Mouse (Mus musculus) retina, postnatal 1 day (tissue): ENCODE data around the gene Lzts3.
"Not testable (repeated sequence)": the region's sequence is repeated elsewhere in the genome, so short reads cannot be mapped to it uniquely, and the experiment has no call there.

Experiments
- DNase-seq: peaks from one replicate; pipeline ENCODE4 v3.0.0-alpha.2; 2012

Lzts3 gene

DNA sequence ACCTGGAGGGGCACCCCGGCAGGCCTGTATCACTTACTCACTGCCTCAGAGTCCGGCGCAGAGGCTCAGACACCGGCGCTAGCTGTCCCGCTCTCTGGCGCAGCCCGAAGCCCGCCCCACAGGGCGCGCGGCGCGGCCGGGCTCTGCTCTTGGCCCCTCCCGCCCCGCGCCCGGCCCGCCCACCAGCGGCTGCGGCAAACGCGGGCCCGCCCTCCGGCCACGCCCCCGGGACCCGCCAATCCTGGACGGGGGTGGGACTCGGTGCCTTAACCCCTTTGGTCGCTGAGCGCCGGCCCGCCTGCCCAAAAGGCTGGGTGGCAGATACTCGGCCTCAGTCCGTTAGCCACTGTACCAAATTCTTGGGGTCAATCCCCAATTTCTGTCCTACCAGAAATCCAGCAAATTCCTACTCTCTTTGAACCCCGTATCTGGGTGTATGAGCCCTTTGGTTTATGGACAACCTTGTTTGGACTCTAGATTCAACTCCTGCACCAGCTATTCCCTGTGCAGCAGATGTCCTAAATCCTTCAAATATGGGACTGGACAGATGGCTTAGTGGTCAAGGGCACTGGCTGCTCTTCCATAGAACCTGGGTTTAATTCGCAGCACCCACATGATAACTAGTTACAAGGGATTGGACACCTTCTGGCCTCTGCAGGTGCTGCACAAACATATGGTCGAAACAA, at the start of gene Lzts3:
Gene Lzts3, minus strand, starts transcription at position 120 of the 686 bp plus-strand sequence.
- DNase-seq, result peak; percentile 94

DNA sequence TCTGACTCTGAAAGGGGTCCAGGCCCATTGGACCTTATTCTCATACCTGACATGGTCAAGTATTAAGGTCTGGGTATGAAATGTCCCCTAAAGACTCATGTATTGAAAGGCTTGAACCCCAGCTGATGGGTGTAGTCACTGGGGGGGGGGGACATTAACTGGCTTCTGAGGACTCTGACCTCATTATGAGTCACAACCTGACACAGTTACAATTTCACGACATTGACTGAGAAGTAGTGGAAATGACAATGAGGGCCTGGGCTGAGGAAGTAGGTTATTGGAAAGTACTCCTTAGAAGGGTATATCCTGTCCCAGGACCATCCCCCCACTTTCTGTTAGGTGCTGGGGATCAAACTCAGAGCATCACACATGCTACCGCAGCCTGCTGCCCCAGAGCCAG, 46.4 kb upstream of the Lzts3 start:
- DNase-seq, result no peak

DNA sequence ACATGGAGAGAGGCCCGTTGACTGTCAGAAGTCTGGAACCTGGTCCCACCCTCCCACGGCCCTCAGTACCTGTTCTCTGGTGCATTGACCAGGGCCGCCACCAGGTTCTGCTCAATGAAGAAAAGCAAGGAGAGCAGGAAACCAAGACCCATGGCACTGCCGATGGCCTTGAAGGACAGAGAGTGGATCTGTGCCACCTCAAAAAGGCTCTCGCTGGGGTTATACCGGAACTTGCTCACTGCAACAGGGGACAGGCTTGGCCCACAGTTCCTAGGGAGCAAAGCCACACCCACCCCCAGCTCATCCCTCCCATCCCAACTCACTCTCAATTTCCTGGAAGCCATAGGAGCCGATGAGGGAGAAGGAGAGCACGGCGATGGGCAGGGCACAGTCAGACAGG, 42.8 kb upstream of the Lzts3 start:
- no peak for DNase-seq

DNA sequence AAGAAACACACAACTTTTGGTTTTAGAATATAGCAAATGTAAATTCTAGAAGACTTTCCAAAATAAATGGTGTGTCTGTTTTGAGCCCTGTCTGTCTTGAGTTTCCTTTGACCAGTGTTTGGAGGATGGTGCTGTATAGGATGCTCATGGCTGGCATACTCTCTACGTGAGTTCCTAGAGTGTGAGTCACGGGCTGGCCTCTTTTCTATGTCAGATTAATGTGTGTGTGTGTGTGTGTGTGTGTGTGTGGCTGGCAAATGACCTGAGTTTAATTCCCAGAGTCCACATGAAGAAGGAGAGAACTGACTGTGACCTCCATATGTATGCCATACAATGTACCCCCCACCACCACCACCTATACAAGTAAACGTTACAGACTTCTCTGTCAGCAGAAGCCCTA, 38.9 kb upstream of the Lzts3 start:
- no peak for DNase-seq

DNA sequence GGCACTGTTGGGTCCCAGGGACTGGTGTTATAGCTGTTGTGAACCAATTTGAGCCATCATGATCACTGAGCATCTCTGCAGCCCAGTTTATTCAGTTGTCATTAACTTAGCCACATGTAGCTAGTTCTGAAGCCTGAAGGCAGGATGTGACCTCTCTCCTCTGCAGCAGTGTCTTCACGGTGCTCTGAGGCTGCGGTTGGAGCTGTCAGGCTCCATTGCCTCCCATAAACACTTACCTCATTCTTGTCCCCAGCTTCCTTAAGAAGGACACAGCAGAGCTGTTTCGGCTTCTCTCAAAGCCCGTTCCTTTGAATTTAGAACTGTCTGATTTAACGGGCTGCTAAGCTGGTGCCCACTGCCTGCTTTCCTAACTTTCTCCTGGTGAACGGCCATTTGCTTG, 37.3 kb upstream of the Lzts3 start:
- no peak for DNase-seq

DNA sequence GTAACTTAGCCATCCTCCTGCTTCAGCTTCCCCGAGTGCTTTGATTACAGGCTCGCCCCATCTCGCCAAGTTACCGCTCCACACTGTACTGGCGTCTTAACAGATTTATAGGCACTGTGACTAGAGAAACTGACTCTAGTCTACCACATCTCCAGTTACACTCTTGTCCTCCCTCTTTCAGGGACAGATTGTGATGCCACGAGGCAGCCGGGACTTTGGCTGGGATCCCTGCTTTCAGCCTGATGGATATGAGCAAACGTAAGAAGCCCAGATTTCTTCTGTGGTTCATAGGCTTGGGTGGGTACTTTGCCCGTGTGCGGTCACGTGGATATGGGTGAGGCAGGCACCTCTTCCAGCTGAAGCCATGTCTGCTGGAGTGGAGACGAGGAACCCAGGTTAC, 36.6 kb upstream of the Lzts3 start:
- no peak for DNase-seq

DNA sequence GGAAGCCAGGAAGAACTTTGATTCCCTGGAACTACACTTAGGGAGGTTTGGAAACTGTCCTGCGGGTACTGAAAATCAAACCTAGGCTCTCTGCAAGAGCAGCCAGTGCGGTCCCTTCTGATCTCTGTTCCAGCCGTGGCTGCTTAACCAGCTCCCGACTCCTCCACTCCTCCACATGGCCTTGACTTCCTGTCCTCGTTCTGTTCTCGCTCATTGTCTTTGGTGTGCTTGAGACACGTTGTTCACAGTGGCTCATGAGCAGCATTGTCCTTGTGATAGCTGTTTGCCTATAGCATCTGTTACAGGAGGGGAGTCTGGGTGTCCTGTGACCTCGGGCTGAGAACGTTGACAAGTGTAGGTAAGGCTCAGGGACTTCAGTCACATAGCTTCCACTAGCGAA, 34.6 kb upstream of the Lzts3 start:
- no peak for DNase-seq

DNA sequence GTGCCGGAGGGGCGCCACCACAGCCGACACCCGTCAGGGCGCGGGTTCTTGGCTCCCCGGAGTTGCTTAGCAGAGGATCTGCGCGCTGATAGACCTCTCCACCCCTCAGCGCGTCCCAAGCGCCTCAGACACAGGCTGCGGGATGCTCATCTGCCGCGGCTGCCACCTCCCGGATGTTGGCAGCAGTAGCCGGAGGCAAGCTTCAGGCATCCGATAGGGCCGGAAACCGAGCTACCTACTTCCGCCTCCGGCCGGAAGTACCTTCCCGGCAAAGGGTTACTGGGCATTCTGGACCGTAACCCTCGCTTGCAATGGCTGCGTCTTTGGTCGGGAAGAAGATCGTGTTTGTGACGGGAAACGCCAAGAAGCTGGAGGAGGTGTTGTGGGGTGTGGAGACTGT, 25.0 kb upstream of the Lzts3 start, which contains the start of gene Itpa:
Gene Itpa, plus strand, starts transcription at position 52 of the 400 bp plus-strand sequence.
- DNase-seq, result peak; percentile 95

DNA sequence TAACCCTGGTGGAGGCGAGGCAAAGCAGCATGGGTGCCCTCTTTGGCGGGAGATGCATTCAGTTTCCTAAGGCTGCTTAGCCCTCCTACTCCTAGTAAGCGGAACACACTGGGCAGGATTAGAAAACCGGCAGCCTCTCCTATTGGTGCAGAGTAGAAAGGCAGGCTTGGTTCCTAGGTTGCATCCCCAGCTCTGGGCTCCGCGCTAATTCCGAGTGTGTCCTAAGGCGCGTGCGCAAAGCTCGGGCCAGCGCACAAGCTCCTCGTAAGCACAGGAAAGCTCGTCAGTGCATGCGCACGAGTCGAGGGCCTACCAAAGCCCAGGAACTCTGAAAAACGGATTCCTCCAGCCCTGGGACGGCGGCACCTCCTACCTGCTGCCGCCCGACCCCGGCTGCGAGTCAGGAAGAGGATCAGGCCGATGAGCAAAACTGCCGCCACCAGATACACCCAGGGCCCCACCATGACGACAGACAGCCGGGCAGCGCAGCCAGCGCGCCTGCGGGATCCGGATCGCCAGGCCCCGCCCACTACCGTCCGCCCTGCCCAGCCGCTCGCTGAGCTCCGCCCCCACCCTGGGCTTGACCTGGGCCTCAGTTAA, 21.6 kb upstream of the Lzts3 start, which contains the start of gene Ddrgk1:
Gene Ddrgk1, minus strand, starts transcription at position 558 of the 600 bp plus-strand sequence.
- DNase-seq, result peak; percentile 97

DNA sequence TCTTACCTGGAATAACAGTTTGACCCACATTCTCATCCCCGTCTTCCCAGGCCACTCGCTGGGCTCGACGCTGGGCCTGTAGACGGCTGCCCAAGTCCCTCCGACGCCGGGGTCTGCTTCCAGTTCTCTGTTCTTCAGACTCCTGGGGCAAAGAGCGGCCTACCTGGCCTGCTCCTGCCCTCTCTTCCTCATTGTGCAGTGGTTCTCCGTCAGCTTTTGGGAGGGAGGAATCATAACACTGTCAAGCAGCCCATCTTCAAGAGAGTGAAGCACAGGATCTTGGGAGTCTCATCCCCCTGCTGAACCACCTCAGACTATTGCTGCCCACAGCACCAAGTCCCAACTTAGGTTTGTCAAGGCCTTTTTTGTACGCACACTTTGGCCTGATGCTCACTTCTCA, 20.7 kb upstream of the Lzts3 start:
- DNase-seq, result no peak

DNA sequence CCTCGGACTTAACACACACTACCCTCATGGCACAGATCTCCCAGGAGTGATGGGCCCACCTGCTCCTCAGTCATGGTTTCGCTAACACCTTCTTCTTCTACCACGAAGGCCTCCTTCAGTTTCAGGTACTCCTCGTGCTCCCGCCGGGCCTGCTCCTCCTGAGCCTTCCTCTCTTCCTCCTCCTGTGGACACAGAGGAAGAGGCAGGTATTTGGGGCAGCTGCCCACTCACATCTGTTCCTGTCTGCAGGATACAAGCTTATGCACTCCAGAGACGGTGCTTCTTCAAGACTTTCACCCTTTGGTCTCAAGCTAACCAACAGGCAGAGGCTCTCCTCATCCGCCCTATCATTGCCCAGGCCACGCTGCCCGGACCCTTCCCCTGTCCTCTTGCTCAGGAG, 15.9 kb upstream of the Lzts3 start:
- no peak for DNase-seq

DNA sequence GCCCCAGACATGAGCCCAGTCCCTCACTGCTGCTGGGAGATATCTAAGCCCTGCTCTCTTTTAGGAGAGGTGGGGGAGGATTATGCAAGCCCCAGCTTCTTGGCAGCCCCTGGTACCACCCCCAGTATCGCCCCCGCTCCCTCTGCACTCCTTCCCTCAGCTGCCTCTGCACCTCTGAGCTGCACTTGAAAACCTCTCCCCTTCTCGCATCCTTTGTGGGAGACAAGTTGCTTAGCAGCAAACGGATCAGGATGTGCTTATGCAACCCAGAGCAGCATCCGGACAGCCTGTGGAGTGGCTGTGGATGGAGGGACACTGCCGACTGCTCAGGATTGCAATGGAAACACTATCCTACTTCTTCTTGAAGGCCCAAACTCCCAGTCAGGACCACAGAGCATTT, 14.9 kb upstream of the Lzts3 start:
- no peak for DNase-seq

DNA sequence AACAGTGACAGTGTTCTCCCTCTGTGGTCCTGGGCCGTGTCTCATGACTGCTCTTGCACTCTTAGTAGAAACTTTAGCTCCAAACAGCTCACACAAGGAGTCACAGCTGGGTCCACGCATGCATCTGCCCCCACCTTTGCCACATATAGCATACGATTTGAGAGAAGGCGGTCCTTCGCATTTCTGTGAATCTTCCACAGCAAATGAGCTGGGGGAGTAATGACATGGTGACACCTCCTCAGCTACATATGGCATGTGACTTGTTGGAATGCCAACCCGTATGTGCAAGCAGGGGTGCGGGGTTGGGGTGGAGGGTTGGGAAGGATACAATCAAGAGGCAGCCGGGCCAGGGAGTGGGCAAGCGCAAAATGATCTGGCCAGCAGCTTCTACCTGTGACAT, 13.9 kb upstream of the Lzts3 start:
- no peak for DNase-seq

DNA sequence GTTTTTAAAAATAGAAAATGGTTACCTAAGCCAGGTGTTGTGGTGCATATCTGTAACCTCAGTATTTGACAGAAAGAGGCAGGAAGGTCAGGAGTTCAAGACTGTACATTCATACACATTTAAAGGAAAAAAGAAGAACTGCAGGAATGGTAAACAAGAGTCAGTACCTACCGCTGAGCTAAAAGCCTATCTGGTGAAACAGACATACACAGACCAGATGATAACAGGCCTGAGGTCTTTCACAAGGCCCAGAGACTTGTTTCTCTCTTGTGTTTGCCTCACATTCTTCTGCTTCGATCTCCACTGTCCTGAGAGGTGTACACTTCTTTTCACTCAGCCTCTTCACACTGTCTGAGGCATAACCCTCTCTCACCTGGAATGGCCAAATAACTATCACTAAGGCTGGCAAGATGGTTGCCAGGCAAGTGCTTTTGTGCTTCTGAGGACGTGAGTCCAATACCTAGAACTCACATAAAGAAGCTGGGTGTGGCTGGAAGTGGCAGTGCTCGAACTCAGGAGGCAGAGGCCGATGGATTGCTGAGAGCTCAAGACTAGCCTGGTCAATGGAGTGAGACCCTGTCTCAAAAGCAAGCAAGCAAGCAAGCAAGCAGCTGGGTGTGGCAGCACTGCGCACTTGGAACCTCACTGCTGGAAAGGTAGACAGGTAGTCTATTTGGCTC, 13.2 kb upstream of the Lzts3 start:
- no peak for DNase-seq

DNA sequence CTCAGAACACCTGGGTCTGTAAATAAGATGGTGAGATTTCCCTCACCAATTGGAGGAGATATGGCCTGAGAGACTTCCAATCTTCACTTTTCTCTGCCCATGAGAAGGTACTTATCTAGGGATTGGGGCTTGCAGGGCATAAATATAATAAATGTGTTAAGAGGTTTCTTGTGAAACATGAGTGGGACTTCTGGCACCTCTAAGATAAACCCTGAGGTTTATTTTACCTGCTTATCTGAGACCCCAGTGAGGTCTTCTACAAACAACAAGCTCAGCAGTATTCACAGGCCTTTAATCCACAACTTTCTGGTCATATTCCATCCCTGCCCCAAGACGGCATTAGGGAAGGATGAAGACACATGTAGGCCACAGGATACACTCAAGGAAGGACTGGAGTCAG, 11.2 kb upstream of the Lzts3 start:
- DNase-seq, result no peak

DNA sequence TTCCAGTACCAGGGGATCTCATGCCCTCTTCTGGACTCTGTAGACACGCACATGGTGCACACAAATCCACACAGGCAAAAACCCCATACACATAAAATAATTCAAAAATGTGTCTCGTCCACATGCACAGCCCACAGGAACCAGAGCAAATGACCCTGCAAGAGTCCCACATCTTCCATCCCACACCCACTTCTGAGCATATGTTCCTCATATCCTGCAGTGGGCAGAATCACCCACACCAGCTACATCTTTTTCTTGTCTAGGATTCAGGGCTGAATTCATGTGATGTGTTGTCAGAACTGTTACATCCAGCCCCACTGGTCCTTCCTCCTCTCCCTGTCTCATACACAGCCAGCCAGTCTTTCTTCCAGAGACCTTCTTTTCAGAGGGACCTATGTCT, 10.7 kb upstream of the Lzts3 start:
- DNase-seq, result no peak

DNA sequence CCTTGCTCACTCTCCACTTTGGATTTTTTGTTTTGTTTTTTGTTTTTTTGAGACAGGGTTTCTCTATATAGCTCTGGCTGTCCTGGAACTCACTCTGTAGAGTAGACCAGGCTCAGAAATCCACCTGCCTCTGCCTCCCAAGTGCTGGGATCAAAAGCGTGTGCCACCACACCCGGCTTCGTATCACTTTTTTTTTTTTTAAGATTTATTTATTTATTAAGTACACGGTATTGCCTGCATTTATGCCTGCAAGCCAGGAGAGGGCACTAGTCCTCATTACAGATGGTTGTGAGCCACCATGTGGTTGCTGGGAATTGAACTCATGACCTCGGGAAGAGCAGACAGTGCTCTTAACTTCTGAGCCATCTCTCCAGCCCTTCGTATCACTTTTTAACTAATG, 6.4 kb upstream of the Lzts3 start:
- not testable (repeated sequence) for DNase-seq

DNA sequence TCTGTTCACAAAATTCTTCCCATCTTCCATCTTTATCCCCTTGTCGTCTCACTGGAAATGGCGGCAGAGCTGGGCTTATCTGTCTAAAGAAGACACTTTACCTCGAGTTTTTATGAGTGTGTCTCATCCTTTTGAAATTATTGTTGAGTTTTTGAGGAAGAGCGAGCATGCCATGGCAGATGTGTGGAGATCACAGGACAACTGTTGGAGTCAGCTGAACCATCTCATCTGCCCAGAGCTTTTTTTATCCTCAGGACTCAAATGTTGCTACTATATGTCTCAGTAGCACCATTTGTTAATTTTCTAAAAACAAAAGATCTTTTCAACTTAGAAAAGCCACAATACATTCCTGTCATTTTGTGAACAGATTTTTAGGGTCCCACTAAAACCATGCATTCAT, 2.6 kb upstream of the Lzts3 start:
- DNase-seq, result no peak

DNA sequence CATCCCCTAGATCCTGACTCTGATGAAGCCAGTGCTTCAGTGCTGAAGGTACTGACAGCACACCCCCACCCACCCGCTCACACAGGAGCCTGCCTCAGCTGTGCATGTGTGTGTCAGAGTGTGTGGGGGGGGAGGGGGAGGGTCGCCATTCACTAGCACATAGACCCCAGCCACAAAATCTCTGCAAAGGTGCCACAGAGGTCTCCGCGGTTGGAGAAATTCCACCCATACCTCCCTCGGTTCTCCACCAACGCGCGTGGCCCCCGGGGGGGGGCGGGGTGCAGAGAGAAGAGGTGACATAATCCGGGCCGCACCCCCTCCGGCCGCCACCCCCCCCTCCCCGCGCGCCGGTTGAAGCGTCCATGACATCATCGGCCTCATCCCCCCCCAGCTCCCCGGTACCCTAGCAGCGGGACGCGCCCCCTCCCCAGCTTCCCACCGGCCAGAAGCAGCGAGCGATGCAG, 374 bp downstream of the Lzts3 start:
- DNase-seq, result no peak

DNA sequence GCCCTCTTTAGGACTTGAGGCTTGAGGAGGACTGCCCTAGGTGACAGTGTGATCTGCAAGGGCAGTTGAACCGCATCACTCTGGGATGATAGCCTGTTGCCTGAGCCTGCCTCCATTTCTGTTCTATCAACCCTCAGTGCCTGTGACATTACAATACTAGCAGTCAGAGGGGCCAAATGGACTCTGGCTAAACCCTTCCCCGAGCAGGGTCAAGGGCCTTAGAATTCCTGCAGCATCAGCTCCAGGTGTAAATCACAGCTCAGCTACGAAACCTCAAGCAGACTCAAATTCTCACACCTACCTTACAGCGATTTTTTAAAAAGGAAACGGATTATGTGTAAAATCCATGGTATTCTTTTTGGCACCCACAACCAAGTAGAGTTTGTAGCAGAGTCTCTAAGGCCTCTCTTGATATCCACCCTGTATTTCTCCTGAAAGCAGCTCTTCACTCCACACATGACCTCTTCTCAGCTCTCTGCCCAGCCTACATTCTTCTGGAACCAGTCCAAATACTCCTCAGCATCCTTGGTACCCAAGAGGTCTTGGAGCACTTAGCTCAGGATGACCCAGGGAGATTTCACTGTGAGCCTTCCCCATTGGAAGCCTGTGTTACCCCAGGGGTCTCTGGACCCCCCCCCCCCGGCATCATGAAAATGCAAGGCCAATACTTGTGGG, 1.1 kb downstream of the Lzts3 start:
- DNase-seq, result peak; percentile 24

DNA sequence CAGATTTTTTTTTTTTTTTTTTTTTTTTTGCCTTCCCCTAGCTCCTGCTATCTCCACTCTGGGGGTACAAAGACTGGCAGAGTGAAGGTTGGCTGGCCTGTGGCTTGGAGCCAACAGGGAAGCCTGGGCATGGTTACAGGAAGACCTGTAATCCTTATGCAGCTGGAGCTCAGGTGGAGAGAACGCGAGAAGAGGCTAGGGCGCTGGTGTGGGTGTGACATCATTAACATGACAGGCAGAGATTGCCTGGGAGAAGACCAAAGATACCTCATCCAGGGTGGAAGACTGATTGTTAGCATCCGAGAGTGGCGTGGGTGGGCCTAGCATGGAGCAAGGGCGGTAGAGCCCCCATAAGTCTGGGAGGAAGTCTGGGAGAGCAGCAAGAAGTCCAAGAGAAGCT, 3.3 kb downstream of the Lzts3 start:
- no peak for DNase-seq

DNA sequence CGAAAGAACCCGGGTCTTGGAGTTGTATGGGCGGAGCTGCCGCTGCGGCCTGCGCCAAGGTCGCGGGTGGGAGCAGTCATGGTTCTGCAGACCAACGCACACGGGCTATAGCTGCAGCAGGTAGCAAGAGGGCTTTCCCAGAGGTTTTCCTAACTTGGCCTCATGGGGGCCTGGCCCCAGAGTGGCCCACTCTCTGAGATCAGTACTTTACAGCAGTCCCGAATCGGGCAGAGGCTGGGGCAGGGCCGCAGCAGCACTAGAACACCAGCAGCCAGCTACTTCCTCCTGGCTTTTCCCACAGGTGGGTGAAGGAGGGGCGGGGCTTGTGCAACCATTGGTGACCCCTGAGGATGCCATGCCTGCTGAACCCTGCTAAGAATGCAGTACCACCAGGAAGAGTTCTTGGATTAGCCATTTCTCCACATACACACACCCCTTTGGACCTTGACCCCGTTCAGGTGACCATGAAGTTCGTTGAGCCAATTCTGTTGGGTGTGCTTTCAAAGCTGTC, 4.4 kb downstream of the Lzts3 start:
- no peak for DNase-seq

DNA sequence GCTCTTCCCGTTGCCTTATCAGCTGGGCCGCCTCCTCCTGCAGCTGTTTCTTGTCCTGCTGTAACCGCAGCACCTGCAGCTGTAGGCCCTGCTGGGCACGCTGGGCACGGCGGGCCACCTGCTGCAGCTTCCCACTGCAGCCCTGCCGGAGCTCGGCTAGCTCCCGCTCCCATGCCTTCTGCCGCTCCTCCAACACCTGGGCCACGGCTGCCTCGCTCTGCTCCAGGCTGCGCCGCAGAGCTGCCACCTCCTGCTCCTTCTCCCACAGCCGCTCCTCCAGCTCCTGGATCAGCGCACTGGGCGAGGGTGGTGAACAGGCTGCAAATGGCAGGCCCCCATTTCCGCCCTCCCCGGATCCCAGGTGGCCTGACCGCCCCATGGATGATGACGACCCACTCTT, 6.8 kb downstream of the Lzts3 start:
- peak; percentile 33 for DNase-seq
